Mouse (Mus musculus) liver, embryonic 14.5 days (tissue): ENCODE results near the gene Foxn1. TPM values are rescaled to one million over a fixed set of nuclear protein-coding genes. Genes with fewer than 3 reads are reported as not detected.
A peak's percentile ranks its signal among the peaks of the same experiment; 100 is the strongest.

Experiments used
- ATAC-seq: fragments of 200-750 bp; cut with Nextera tagmentation; 2 replicates; pipeline ENCODE4 v1.8.0; 2017; ENCODE audit warnings: moderate number of reproducible peaks, mild to moderate bottlenecking, moderate library complexity; ENCODE audit not compliant: insufficient read depth
- DNase-seq, 3 experiments: peaks; one replicate each; pipeline ENCODE4 v3.0.0-alpha.2; 2012 to 2013; ENCODE audit warnings: low read depth in 3 of 3, low spot score in 3 of 3
- H3K27ac ChIP-seq: fragments of 300-500 bp; sonication (generic); 2 replicates; pipeline ENCODE4 v1.5.1; 2014; ENCODE audit warnings: moderate library complexity, mild to moderate bottlenecking, control low read depth, inconsistent platforms
- H3K27me3 ChIP-seq: fragments of 300-500 bp; sonication (generic); 2 replicates; pipeline ENCODE4 v1.6.1; 2014; ENCODE audit warnings: mild to moderate bottlenecking, low read length, moderate library complexity; ENCODE audit not compliant: control insufficient read depth, insufficient read depth
- H3K36me3 ChIP-seq: fragments of 300-500 bp; sonication (generic); replicated peaks from 2 replicates; pipeline ENCODE4 v1.6.1; 2014; ENCODE audit warnings: low read depth; ENCODE audit not compliant: control insufficient read depth, insufficient read depth
- H3K4me1 ChIP-seq, 2 experiments: fragments of 200-500 bp in 1 of 2; fragments of 300-500 bp in 1 of 2; sonication (generic) in 1 of 2; replicated peaks; 2 replicates each; pipeline ENCODE4 v1.6.1; 2012 to 2014; ENCODE audit warnings: antibody characterized with exemption in 1 of 2, inconsistent platforms in 1 of 2, low read length in 1 of 2; ENCODE audit not compliant: control insufficient read depth in 2 of 2, insufficient read depth in 2 of 2
- H3K4me2 ChIP-seq: fragments of 300-500 bp; sonication (generic); 2 replicates; pipeline ENCODE4 v1.6.1; 2014; ENCODE audit warnings: low read depth, mild to moderate bottlenecking, control low read depth, moderate library complexity
- H3K4me3 ChIP-seq, 2 experiments: fragments of 200-500 bp in 1 of 2; fragments of 300-500 bp in 1 of 2; sonication (generic) in 1 of 2; 2 replicates each; pipeline ENCODE4 v1.5.1; 2012 to 2014; ENCODE audit warnings: low read depth in 2 of 2, low read length in 2 of 2, mild to moderate bottlenecking in 2 of 2, control low read depth in 1 of 2, inconsistent platforms in 1 of 2, moderate library complexity in 1 of 2; ENCODE audit not compliant: insufficient read depth in 1 of 2
- H3K9ac ChIP-seq: fragments of 300-500 bp; sonication (generic); replicated peaks from 2 replicates; pipeline ENCODE4 v1.6.1; 2014; ENCODE audit warnings: mild to moderate bottlenecking, control low read depth, moderate library complexity
- H3K9me3 ChIP-seq: fragments of 300-500 bp; sonication (generic); 2 replicates; pipeline ENCODE4 v1.6.1; 2016; ENCODE audit warnings: low read length, mixed read lengths; ENCODE audit not compliant: control insufficient read depth
- CTCF ChIP-seq: IDR thresholded peaks from 2 replicates; pipeline ENCODE4 v1.5.1; 2016; ENCODE audit warnings: antibody characterized with exemption, low read depth, control low read depth
- EP300 ChIP-seq: IDR thresholded peaks from 2 replicates; pipeline ENCODE4 v1.6.1; 2016; ENCODE audit warnings: antibody characterized with exemption, low read depth
- WGBS: fragments of 180-500 bp; shearing (Covaris S2); extraction: QIAGEN DNeasy Blood & Tissue Kit; methylation state at CpG from one replicate; pipeline ENCODE4 v1.1.7; 2014; ENCODE audit not compliant: insufficient replicate concordance; 5-methylcytosine and 5-hydroxymethylcytosine counted together
- polyA plus RNA-seq, 2 experiments: library from polyadenylated mRNA; depleted of rRNA in 1 of 2; stranded (reverse) in 1 of 2; unstranded in 1 of 2; fragments of >200 nt; fragmentation: Nextera tagmentation in 1 of 2; extraction: Ambion mirVana in 1 of 2; gene quantifications; 2 replicates each; pipeline versions ENCODE4 v1.2.1 to v1.2.3; 2012 to 2014

The Foxn1 gene
- polyA plus RNA-seq, 2 experiments: not detected

- Histone ChIP-seq H3K9ac (peak within 1 kb of the TSS; percentile 84), H3K9me3 (no peaks in the 10 kb centered on the region), H3K27ac (peak within 1 kb of the TSS; percentile 88), H3K4me1 (peaks cover 28 to 35% of the 10 kb centered on the region in 2 experiments), H3K4me2 (peak within 1 kb of the TSS; percentile 97), H3K27me3 (no peaks in the 10 kb centered on the region), H3K4me3 (peak within 1 kb of the TSS; percentile 56 to 82), H3K36me3 (peaks cover 2% of the 10 kb centered on the region; the same call in 1 of the 2 replicates)
- WGBS: under 1% methylated on average over 58 of the region's 66 CpGs
- peak; percentile 65 for ATAC-seq
- DNase-seq: peak in 1 of 3 experiments; percentile 49
- TF ChIP-seq CTCF: no peak
- no peak for TF ChIP-seq EP300
These were observed 42.7 kb downstream of the Foxn1 start, which contains the start of gene Unc119 for GRCm38 (mm10) chr11:78343381-78344327. TSS of gene Unc119 (plus strand) at chr11:78343482.

DNA sequence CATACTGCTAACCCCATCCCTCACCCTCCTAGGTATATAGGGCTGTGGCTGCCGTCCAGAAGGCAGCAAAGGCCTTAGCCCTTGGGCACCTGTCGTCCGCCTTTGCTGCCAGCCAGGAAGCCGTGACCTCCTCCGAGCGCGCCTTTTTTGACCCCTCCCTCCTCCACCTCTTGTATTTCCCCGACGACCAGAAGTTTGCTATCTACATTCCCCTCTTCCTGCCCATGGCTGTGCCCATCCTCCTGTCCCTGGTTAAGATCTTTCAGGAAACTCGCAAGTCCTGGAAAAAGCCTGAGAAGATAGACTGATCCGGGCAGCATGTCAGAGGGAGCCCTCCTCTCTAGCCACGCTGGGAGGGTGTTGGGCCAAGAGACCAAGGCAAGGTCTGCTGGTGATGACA lies 44.7 kb downstream of the Foxn1 start:
- Histone ChIP-seq H3K27ac (no peak overlapping the region), H3K36me3 (no peaks in the 10 kb centered on the region; the same call in 1 of the 2 replicates), H3K4me2 (no peak overlapping the region), H3K9ac (no peak overlapping the region), H3K4me3 (no peak overlapping the region), H3K27me3 (no peaks in the 10 kb centered on the region), H3K4me1 (peaks cover 28 to 33% of the 10 kb centered on the region in 2 experiments), H3K9me3 (no peaks in the 10 kb centered on the region)
- DNase-seq (no peak), ATAC-seq (no peak)
- TF ChIP-seq CTCF (no peak), EP300 (no peak)
- WGBS: 74% methylated on average over 12 of the region's 12 CpGs

- no peak for ATAC-seq
- no peaks in the 10 kb centered on the region for H3K4me1 ChIP-seq
- 81% methylated on average over 8 of the region's 8 CpGs for WGBS
These were observed 49.3 kb downstream of the Foxn1 start for GRCm38 (mm10) chr11:78337040-78337439.

GRCm38 (mm10) chr11:78333992-78334391 lies 52.4 kb downstream of the Foxn1 start:
- ATAC-seq (no peak), DNase-seq (no peak)
- TF ChIP-seq EP300: no peak
- TF ChIP-seq CTCF: no peak
- H3K9ac ChIP-seq: no peak overlapping the region
- 80% methylated on average over 5 of the region's 5 CpGs for WGBS
- H3K4me1 ChIP-seq: peaks cover 2 to 3% of the 10 kb centered on the region in 2 experiments
- H3K4me3 ChIP-seq: no peak overlapping the region
- H3K9me3 ChIP-seq: no peaks in the 10 kb centered on the region
- no peak overlapping the region for H3K4me2 ChIP-seq
- H3K27ac ChIP-seq: no peak overlapping the region
- peaks cover 3% of the 10 kb centered on the region; the same call in 1 of the 2 replicates for H3K36me3 ChIP-seq
- no peaks in the 10 kb centered on the region for H3K27me3 ChIP-seq

More at GRCm38 (mm10) chr11:78337040-78337439, 49.3 kb downstream of the Foxn1 start:
- H3K4me3 ChIP-seq: no peak overlapping the region
- H3K27me3 ChIP-seq: no peaks in the 10 kb centered on the region
- H3K36me3 ChIP-seq: peaks cover 3% of the 10 kb centered on the region
- TF ChIP-seq CTCF (no peak), EP300 (no peak)
- DNase-seq: no peak
- no peak overlapping the region for H3K4me2 ChIP-seq
- no peak overlapping the region for H3K27ac ChIP-seq
- no peak overlapping the region for H3K9ac ChIP-seq
- H3K9me3 ChIP-seq: no peaks in the 10 kb centered on the region

DNA sequence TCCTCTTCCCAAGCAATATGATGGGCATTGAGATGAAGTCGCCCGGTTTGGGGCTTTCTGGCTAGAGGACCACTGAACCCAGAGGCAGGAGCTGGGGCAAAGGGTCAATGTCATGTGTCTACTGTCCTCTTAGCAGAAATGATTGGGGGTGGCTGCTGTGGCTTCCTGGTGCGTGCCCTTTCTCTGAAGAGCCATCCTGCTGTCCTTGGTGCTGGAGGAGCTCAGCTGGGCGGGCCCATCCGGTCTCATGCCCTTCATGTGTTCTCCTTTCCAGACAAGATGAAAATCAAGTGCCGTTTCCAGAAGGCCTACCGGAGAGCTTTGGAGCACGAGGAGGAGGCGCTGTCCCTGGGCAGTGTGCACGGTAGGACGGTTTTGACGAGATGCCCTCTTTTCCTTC lies 53.7 kb downstream of the Foxn1 start:
- WGBS: 86% methylated on average over 12 of the region's 12 CpGs
- DNase-seq (no peak), ATAC-seq (no peak)
- TF ChIP-seq CTCF (no peak), EP300 (no peak)
- H3K9ac ChIP-seq: no peak overlapping the region
- H3K9me3 ChIP-seq: no peaks in the 10 kb centered on the region
- H3K4me3 ChIP-seq: no peak overlapping the region
- no peak overlapping the region for H3K4me2 ChIP-seq
- H3K27me3 ChIP-seq: no peaks in the 10 kb centered on the region
- peaks cover 3% of the 10 kb centered on the region; the same call in 1 of the 2 replicates for H3K36me3 ChIP-seq
- no peak overlapping the region for H3K27ac ChIP-seq
- H3K4me1 ChIP-seq: peaks cover 4% of the 10 kb centered on the region in 2 experiments
